Mouse (Mus musculus) regulatory T cell (primary cell): ENCODE results near the gene Cd209f.
"Not testable (repeated sequence)": the region's sequence is repeated elsewhere in the genome, so short reads cannot be mapped to it uniquely, and the experiment has no call there.

Experiments used
- in situ Hi-C: fragments of 300-600 bp; cut with MboI, MseI; formaldehyde crosslinking; loops from one replicate; pipeline ENCODE4 v1.15.1; 2025; ENCODE audit warnings: high pct_unique_total_duplicates

The Cd209f gene

GRCm38 (mm10) chr8:4105735-4106134 lies at the start of gene Cd209f:
Gene Cd209f (minus strand): TSS chr8:4105835.
- in situ Hi-C loops: not testable (repeated sequence)

- in situ Hi-C loops: no loop called here
These were observed 49.2 kb upstream of the Cd209f start for GRCm38 (mm10) chr8:4154878-4155277.

- in situ Hi-C loops: loop anchor here (25.0 kb wide), 1 partner anchor 215 kb away; no protein-coding TSS in a partner anchor
These were observed 41.6 kb upstream of the Cd209f start for GRCm38 (mm10) chr8:4147272-4147671.

- in situ Hi-C loops: loop anchor here (25.0 kb wide), 1 partner anchor 221 kb away; no protein-coding TSS in a partner anchor
These were observed 36.1 kb upstream of the Cd209f start for GRCm38 (mm10) chr8:4141721-4142120.

- in situ Hi-C loops: loop anchor here (25.0 kb wide), 1 partner anchor 222 kb away; no protein-coding TSS in a partner anchor
These were observed 34.3 kb upstream of the Cd209f start for GRCm38 (mm10) chr8:4139660-4140646.

GRCm38 (mm10) chr8:4133798-4134197 lies 28.2 kb upstream of the Cd209f start, which contains the start of gene Cd209g:
Gene Cd209g (plus strand): TSS chr8:4134098.
- in situ Hi-C loops: loop anchor here (25.0 kb wide), 1 partner anchor 229 kb away; no protein-coding TSS in a partner anchor

GRCm38 (mm10) chr8:4088514-4088913 lies 17.1 kb downstream of the Cd209f start:
- in situ Hi-C loops: not testable (repeated sequence)

GRCm38 (mm10) chr8:4087180-4087722 lies 18.4 kb downstream of the Cd209f start:
- in situ Hi-C loops: not testable (repeated sequence)
